Mouse (Mus musculus): ENCODE results near the gene Vamp5. TPM values are rescaled to one million over a fixed set of nuclear protein-coding genes. Genes with fewer than 3 reads are reported as not detected.
A peak's percentile ranks its signal among the peaks of the same experiment; 100 is the strongest.

The Vamp5 gene
- polyA plus RNA-seq, 1 experiment from 2014 or later: 13.0 TPM

DNA sequence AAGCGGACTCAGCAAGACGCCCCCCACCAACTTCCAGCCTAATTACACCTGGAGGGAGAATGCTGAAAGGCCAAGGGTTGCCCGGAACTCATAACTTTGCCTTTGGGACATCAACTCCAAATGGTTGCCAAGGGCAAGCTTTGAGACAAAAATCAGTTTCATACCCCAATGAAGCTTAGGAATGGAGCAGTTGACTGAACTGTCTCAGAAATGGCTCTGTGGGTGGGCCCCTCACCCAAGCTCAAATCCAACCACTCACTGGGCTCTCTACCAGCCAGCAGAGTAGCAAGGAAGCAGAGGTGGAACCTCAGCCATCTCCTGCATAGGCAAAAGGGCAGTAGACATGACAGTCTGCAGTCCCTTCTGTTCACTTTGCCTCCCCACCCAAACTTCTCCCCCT, 7.5 kb upstream of the Vamp5 start:
- DNase-seq (ENCODE audit: extremely low spot score, low spot score): no peak
- 82% methylated on average over 3 of the region's 3 CpGs for WGBS
- Histone ChIP-seq H3K36me3 (replicated peaks) (peaks cover 3% of the 10 kb centered on the region), H3K4me1 (peaks cover 37% of the 10 kb centered on the region), H3K4me3 (no peak overlapping the region), H3K27me3 (ENCODE audit: poor library complexity, severe bottlenecking) (peaks cover 28% of the 10 kb centered on the region; the same call in 1 of the 2 replicates), H3K27ac (no peak overlapping the region), H3K9me3 (no peaks in the 10 kb centered on the region)

DNA sequence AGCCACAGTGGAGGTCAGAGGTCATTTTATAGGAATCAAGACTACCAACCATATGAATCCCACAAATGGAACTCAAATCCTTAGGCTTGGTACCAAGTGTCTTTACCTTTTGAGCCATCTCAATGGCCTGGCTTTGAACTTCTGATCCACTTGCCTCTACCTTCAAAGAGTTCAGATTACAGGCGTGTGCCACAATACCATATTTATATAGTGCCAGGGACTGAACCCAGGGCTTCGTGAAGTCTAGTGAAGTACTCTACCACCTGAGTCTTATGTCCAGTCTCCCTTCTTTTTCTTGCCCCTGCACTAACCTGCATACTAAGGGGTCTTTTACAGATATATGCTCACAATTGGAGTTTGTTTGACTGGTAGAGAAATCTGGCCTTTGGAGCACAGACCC, 6.3 kb upstream of the Vamp5 start:
- Histone ChIP-seq H3K27ac (no peak overlapping the region), H3K4me1 (peaks cover 37% of the 10 kb centered on the region), H3K4me3 (no peak overlapping the region), H3K36me3 (replicated peaks) (peaks cover 3% of the 10 kb centered on the region), H3K9me3 (no peaks in the 10 kb centered on the region), H3K27me3 (ENCODE audit: poor library complexity, severe bottlenecking) (peaks cover 34% of the 10 kb centered on the region; the same call in 1 of the 2 replicates)
- DNase-seq (ENCODE audit: extremely low spot score, low spot score): no peak
- WGBS: 88% methylated on average over 2 of the region's 2 CpGs

DNA sequence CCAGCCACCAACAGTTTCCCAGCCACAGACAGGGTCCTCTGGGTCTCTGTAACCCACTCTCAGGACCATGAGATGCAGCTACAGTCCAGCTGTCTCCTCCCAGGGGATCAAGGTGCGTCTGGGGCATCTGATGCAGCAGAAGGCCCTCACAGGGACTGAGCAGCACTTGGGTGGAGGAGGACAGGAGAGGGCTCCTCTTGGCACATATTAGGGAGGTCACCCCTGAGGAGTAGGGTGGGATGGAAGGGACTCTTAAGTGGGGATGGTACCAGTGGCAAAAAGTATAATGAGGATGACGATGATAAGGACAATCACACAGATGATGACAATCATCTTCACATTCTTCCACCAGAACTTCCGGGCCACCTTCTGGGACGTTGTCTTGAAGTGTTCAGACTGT, 5.0 kb upstream of the Vamp5 start:
- DNase-seq (ENCODE audit: extremely low spot score, low spot score): no peak
- WGBS: 90% methylated on average over 4 of the region's 4 CpGs
- Histone ChIP-seq H3K4me1 (peaks cover 29% of the 10 kb centered on the region), H3K36me3 (replicated peaks) (peaks cover 3% of the 10 kb centered on the region), H3K4me3 (no peak overlapping the region), H3K9me3 (no peaks in the 10 kb centered on the region), H3K27me3 (ENCODE audit: poor library complexity, severe bottlenecking) (peaks cover 35% of the 10 kb centered on the region), H3K27ac (no peak overlapping the region)

DNA sequence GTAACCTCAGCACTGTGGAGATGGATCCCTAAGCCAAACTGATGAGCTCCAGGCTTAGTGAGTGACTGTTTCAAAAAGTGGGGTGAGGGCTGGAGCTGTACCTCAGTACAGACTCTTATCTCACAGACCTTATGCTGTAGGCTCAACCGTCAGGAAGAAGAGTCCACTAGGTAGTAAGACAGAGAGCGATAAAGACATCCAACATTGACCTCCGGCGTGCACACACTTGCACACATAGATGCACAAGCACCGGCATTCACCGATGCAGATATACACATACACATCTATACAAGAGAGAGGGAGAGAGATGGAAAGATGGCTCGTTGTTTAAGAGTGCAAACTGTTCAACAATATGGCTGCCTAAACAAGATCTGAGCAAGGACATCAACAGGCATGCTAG, 3.7 kb upstream of the Vamp5 start:
- H3K27me3 ChIP-seq (ENCODE audit: poor library complexity, severe bottlenecking): peaks cover 37% of the 10 kb centered on the region
- peaks cover 24% of the 10 kb centered on the region for H3K4me1 ChIP-seq
- H3K27ac ChIP-seq: no peak overlapping the region
- no peaks in the 10 kb centered on the region for H3K9me3 ChIP-seq
- no peak overlapping the region for H3K4me3 ChIP-seq
- peaks cover 3% of the 10 kb centered on the region for H3K36me3 ChIP-seq (replicated peaks)
- DNase-seq (ENCODE audit: extremely low spot score, low spot score): no peak
- WGBS: 92% methylated on average over 7 of the region's 7 CpGs

DNA sequence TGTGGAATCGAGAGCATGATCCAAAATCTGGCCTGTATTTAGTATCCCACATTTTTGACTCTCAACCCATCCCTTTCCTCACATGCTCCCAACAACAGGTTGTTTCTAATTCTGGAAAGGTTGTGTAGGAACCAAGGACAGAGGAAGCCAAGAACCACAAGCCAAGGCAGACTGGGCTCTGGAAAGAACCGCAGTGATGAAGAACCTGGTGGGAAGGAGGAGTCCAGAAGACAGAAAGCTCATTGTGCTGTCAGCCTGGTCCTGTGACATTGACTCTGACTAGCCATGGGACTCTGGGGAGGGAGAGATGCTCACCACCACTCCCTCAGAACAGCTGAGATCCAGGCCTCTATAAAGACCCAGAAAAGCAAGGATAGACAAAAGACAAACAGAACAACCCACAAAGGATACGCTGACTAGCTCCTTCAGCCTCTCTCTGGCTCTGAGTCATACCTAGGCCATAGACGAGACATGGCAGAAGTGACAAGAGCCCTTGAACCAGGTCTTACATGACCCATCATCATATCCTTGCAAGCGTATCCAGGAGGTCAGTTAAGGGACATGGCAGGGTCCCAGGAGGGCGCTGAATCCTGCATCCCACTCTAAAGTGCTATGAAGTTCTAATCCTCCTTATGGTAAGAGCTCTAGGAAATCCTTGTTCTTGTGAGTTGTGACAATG, 3.0 kb upstream of the Vamp5 start:
- H3K9me3 ChIP-seq: no peaks in the 10 kb centered on the region
- WGBS: 86% methylated on average over 6 of the region's 6 CpGs
- H3K27ac ChIP-seq: no peak overlapping the region
- H3K4me1 ChIP-seq: peaks cover 18% of the 10 kb centered on the region
- DNase-seq (ENCODE audit: extremely low spot score, low spot score): no peak
- no peak overlapping the region for H3K4me3 ChIP-seq
- H3K36me3 ChIP-seq (replicated peaks): peaks cover 3% of the 10 kb centered on the region
- peaks cover 38% of the 10 kb centered on the region for H3K27me3 ChIP-seq (ENCODE audit: poor library complexity, severe bottlenecking)

DNA sequence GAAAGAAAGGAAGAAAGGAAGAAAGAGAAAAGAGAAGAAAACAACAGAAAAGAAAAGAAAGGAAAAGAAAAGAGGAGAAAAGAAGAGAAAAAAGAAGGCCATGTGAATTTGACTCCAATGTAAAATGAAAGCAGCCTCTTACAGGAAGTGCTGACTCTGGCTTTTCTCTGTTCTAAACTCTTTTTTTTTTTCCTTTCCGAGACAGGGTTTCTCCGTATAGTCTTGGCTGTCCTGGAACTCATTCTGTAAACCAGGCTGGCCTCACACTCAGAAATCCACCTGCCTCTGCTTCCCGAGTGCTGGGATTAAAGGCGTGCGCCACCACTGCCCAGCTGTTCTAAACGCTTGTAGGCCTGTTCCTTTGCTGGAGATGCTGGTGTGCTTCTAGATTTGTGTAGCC, 2.2 kb upstream of the Vamp5 start:
- H3K4me3 ChIP-seq: no peak overlapping the region
- no peak for DNase-seq (ENCODE audit: extremely low spot score, low spot score)
- WGBS: 89% methylated on average over 6 of the region's 6 CpGs
- H3K27ac ChIP-seq: no peak overlapping the region
- no peaks in the 10 kb centered on the region for H3K9me3 ChIP-seq
- H3K27me3 ChIP-seq (ENCODE audit: poor library complexity, severe bottlenecking): peaks cover 39% of the 10 kb centered on the region
- H3K4me1 ChIP-seq: peaks cover 10% of the 10 kb centered on the region
- H3K36me3 ChIP-seq (replicated peaks): peaks cover 3% of the 10 kb centered on the region

DNA sequence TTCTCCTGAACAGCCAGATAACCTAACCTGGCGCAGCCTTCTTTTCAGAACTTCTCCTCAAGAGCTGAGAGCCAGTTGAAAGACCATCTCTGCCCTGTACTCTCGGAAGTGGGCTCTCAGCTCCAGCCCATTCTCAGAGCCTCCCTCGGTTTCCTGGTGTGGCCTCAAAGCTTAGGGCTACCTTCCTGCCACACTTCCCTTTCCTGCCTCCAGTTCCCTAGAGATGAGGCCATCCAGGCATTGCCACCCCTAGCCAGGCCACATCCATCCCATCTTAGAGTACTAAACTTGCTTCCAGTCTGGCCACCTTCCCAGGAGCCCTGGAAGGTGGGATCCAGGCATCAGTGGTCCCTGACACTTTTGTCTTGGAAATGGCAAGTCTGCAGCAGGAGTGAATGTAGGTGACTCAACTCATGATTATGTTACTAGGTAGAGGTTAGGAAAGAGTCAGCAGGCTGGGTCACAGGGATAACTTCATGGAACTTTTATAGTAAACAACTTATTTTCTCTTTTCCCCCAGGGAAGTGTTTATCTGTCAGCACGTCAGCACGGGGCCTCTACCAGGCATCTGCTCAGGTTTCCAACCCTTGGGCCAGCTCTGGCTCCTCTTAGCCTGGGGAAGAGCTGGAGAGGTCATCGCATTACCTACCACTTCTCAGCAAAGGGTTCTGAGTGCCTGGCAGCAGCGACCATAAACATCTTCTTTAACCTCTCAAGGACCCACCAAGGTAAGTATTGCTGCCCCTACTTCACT, 714 bp downstream of the Vamp5 start:
- H3K9me3 ChIP-seq: no peaks in the 10 kb centered on the region
- H3K4me3 ChIP-seq: peak overlapping the region; percentile 54
- no peaks in the 10 kb centered on the region for H3K36me3 ChIP-seq (replicated peaks)
- DNase-seq (ENCODE audit: extremely low spot score, low spot score): no peak
- peaks cover 39% of the 10 kb centered on the region for H3K27me3 ChIP-seq (ENCODE audit: poor library complexity, severe bottlenecking)
- peak overlapping the region; percentile 71 for H3K27ac ChIP-seq
- H3K4me1 ChIP-seq: peaks cover 9% of the 10 kb centered on the region
- WGBS: 46% methylated on average over 7 of the region's 7 CpGs

DNA sequence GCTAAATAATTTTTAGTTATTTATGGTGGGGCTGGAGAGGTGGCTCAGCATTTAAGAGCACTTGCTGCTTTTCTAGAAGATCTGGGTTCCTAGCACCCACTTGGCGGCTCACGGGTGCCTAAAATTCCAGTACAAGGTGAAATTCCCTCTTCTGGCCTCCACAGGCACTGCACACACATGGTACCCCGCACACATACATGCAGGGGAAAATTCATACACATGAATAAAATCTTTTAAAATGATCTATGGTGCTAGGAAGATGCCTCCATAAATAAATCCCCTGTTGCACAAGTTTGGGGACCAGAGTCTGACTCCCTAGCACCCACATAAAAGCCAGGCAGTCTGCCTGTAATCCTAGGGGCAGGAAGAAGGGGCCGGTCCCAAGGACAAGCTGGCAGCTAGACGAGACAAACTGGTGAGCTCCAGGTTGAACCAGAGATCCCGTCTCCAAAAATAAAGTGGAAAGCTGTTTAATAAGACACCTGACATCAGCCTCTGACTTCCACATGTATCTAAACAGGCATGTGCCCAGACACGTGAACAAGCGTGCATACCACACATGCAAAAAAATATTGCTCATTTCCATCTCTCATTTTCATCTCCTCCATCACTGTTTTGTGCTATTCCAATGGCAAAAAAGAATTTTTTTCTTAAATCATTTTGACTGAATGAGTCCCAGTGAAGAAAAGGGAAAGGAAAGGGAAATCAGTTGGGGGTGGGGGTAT, 1.6 kb downstream of the Vamp5 start:
- H3K27me3 ChIP-seq (ENCODE audit: poor library complexity, severe bottlenecking): peaks cover 39% of the 10 kb centered on the region
- no peak for DNase-seq (ENCODE audit: extremely low spot score, low spot score)
- H3K4me1 ChIP-seq: peaks cover 9% of the 10 kb centered on the region
- no peaks in the 10 kb centered on the region for H3K36me3 ChIP-seq (replicated peaks)
- H3K4me3 ChIP-seq: no peak overlapping the region
- H3K27ac ChIP-seq: no peak overlapping the region
- 87% methylated on average over 8 of the region's 8 CpGs for WGBS
- H3K9me3 ChIP-seq: no peaks in the 10 kb centered on the region

DNA sequence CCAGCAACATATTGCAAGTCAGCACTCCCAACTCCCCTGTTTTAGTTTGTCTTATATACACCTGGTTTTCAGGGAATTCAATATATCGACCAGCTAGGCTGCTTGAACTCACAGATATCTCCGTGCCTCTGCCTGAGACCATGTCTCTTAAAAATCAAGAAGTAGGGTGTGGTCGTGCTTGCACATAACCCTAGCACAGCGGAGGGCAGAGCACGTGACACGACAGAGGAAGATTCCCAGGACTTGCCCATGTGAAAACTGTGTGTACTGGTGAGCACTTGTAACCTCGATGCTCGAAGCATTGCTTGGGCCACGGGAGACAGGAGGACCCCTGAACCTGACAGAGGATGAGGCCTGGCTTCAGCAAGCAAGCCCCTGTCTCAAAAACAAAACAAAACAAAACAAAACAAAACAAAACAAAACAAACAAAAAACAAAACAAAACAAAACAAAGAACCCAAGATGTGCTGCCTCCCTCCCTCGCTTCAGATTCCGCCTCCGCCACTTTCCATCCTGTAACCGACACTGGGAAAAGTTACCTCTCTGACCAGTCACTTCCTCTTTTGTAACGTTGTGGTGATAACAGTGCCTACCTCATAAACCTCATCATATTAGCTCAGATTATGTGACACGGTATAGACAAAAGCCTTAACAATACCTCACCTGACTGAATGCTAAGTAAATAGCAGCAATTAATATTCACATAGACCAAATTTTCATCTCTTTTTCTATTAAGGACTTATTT, 5.3 kb downstream of the Vamp5 start:
- Histone ChIP-seq H3K4me3 (no peak overlapping the region), H3K27ac (no peak overlapping the region), H3K36me3 (replicated peaks) (no peaks in the 10 kb centered on the region), H3K9me3 (no peaks in the 10 kb centered on the region), H3K27me3 (ENCODE audit: poor library complexity, severe bottlenecking) (peaks cover 18% of the 10 kb centered on the region), H3K4me1 (peaks cover 15% of the 10 kb centered on the region)
- 85% methylated on average over 15 of the region's 15 CpGs for WGBS
- DNase-seq (ENCODE audit: extremely low spot score, low spot score): no peak

DNA sequence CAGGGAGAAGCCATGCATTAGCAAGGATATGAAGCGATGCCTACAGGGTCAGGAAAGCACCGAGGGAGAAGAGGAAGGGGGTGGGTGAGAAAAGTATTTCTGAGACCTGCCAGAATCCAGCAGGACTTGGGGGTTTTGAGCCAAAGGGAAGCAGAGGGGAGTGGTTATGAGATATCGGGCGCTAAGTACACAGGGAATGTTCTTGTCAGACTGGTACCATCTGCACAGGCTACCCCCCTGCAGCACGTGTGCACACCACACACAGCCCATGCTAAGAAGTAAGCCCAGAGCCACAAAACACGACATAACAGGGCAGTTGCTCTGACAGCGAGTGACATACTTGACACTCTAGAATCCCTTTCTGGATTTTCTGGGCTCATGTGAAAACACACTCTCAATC, 6.1 kb downstream of the Vamp5 start:
- H3K27me3 ChIP-seq (ENCODE audit: poor library complexity, severe bottlenecking): peaks cover 10% of the 10 kb centered on the region
- H3K9me3 ChIP-seq: no peaks in the 10 kb centered on the region
- no peak for DNase-seq (ENCODE audit: extremely low spot score, low spot score)
- no peak overlapping the region for H3K4me3 ChIP-seq
- no peaks in the 10 kb centered on the region for H3K36me3 ChIP-seq (replicated peaks)
- 78% methylated on average over 7 of the region's 7 CpGs for WGBS
- no peak overlapping the region for H3K27ac ChIP-seq
- H3K4me1 ChIP-seq: peaks cover 11% of the 10 kb centered on the region

DNA sequence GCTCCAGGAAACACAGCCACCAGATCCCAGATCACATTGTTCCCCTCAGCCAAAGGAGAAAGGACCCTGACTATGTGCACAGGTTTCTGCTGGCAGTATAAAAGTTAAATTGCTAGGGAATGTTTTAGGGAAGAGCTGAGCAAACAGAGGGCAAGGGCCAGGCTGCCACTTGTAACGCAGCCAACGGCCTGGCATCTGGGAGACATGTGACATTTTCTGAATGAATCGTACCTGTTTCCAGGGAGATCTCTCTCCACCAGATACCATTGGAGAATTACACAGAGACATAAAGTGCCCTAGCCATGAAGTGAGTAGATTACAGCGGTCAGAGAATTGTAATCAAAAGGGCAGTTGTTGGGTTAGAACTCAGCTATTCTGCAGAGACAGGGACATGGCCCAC, 7.1 kb downstream of the Vamp5 start:
- no peak for DNase-seq (ENCODE audit: extremely low spot score, low spot score)
- 91% methylated on average over 4 of the region's 4 CpGs for WGBS
- Histone ChIP-seq H3K4me3 (no peak overlapping the region), H3K4me1 (peaks cover 11% of the 10 kb centered on the region), H3K36me3 (replicated peaks) (no peaks in the 10 kb centered on the region), H3K27ac (no peak overlapping the region), H3K27me3 (ENCODE audit: poor library complexity, severe bottlenecking) (no peaks in the 10 kb centered on the region), H3K9me3 (no peaks in the 10 kb centered on the region)

DNA sequence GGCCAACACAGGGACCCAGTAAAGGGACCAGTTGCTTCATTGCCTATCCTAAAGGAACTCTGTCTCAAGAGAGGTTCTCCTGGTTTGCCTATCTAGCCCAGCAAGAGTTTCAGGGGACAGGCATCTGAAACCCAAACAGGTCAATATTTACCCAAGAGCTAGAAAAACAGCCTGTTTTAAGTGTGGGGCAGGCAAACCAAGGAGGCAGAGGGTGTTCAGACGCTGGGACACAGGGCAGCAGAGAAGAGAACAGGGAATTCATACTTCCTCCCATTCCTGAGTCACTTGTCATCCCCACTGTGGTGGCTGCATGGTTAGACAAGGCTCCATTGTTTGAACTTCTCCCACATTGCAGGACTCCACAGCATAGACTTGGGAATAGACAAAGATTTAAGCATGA, 8.7 kb downstream of the Vamp5 start:
- H3K27me3 ChIP-seq (ENCODE audit: poor library complexity, severe bottlenecking): no peaks in the 10 kb centered on the region
- H3K9me3 ChIP-seq: no peaks in the 10 kb centered on the region
- 0 out of 2 replicates have a peak overlapping the region, but pooled peaks have one; percentile 4 for H3K27ac ChIP-seq
- H3K36me3 ChIP-seq (replicated peaks): no peaks in the 10 kb centered on the region
- DNase-seq (ENCODE audit: extremely low spot score, low spot score): no peak
- H3K4me1 ChIP-seq: peaks cover 11% of the 10 kb centered on the region
- 39% methylated on average over 1 of the region's 1 CpGs for WGBS
- H3K4me3 ChIP-seq: no peak overlapping the region
